Mouse (Mus musculus) urinary bladder, postnatal 25 days (tissue): Measurements from ENCODE around the gene Zfp692.
A peak's percentile ranks its signal among the peaks of the same experiment; 100 is the strongest.
"Not testable (repeated sequence)": the region's sequence is repeated elsewhere in the genome, so short reads cannot be mapped to it uniquely, and the experiment has no call there.

Experiments
- DNase-seq: peaks from one replicate; pipeline ENCODE4 v3.0.0; 2022; ENCODE audit warnings: low spot score

Gene Zfp692

GRCm38 (mm10) chr11:58306860-58307308 lies at the start of gene Zfp692:
Gene Zfp692 (plus strand): TSS chr11:58307069.
- peak; percentile 88 for DNase-seq

GRCm38 (mm10) chr11:58257816-58258215 lies 49.1 kb upstream of the Zfp692 start:
- DNase-seq: no peak

DNA sequence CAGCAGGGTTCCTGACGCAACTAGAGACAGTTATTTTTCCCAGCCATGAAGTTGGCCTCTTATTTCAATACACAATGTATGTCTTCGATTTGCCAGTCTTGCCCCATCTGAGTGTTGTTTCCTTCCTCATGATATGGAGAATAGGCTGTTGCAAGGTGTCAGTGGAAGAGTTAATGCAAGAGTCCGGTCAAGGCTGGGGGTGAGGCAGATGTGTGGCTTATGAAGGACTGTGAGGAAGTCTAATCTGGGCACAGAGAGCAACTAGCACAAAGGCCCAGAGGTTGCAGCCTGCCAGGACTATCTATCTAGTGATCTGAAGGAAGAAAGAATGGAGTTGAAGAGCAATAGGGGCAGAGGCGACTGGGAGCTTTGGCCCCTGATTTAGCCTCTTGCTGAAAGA lies 46.7 kb upstream of the Zfp692 start:
- no peak for DNase-seq

DNA sequence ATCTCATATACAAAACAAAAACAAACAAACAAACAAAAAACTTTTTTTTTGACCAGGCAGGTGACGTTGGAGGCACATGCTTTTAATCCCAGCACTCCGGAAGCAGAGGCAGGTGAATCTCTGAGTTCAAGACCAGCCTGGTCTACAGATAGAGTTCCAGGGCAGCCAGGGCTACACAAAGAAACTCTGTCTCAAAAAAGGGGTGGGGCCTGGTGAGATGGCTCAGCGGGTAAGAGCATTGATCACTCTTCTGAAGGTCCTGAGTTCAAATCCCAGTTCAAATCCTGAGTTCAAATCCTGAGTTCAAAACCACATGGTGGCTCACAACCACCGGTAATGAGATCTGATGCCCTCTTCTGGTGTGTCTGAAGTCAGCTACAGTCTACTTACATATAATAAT lies 45.0 kb upstream of the Zfp692 start:
- DNase-seq: no peak

- no peak for DNase-seq
These were observed 44.5 kb upstream of the Zfp692 start for GRCm38 (mm10) chr11:58262336-58262735.

DNA sequence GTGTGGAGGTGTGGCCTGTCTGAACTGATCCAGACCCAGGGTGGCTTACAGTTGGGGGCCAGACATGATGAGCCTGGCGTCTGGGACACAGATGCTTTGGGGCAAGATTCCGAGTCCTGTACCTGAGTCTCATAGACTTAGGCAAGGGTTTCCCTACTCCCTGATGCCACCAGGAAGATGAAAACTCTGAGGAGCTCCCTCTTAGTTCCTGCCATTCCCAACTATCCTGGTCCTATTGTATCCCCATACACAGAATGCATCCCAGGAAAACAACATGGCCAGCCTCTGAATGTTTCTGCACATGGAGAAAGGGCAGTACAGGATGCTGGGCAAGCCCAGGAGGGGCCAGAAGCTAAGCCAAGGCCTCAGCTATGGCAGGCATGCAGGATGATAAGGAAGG lies 43.4 kb upstream of the Zfp692 start:
- no peak for DNase-seq

DNA sequence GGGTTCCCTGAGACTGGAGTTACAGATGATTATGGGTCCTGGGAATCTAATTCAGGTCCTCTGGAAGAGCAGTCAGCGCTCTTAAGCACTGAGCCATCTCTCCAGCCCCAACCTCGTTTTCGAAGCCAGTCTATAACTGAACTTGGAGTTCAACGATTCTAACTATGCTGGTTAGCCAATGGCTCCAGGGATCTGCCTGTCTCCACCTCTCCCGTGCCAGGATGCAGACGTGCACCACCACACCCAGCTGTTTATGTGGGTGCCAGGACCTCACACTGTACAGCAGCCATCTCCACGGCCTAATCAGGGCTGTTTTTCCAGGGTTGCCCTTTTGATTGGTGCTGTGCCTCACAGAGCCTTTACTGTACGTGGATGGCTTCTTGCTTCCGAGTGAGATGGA lies 42.3 kb upstream of the Zfp692 start:
- DNase-seq: no peak

DNA sequence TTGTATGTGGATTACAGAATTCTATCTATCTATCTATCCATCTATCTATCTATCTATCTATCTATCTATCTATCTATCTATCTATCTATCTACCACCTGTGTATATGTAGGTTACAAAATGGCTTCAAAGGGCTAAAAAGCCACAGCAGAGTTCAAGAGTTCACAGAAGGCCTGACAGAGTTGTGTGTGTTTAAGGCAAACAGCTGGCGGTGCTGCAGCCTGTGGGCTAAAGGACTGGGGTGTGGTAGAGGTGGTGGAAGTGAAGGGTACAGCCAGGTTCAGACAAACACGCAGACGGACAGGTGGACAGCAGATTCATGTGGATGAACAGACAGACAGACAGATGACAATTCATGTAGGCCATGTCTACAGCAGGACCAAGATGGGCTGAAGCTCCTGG lies 38.6 kb upstream of the Zfp692 start:
- DNase-seq: no peak

DNA sequence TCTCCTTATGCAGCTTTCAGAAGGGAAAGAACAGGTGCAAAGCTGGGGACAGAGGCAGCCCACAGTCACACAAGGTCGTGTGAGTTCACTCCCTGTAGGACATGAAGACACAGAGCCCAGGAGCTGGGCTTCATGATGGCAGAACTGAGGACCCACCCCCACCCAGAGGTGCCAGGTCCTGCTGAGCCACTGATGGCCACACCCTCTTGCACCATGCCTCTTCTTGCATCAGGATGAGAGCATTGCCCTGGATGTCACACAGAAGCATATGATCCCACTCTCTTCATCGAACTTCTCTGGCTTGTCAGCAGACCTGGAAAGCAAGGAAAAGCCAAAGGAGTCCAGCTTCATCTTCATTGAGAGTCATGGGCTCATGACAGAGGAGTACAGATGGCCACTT lies 32.3 kb upstream of the Zfp692 start, which contains the start of gene 4930438A08Rik:
Gene 4930438A08Rik, plus strand, starts transcription at position 228 of the 400 bp plus-strand sequence.
- DNase-seq: no peak

DNA sequence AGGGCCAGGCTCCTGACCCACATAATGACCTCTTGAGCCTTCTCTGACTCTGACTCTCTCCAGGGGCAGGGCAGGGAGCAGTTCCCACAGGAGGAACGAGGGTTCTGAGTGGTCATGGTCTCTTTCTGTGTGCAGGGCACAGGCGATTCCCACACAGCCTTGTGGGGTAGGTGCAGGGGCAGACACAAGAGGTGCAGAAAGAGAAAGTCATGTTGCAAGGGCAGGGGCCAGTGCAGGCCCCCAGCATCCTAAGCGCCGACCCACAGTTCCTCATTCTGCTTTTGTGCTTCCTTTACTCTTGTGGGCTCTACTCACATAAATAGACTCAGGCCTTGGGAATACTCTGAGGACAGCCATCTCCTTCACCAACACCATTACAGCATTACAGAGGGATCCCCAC lies 31.1 kb upstream of the Zfp692 start:
- DNase-seq: no peak

GRCm38 (mm10) chr11:58281970-58282496 lies 24.8 kb upstream of the Zfp692 start:
- no peak for DNase-seq

DNA sequence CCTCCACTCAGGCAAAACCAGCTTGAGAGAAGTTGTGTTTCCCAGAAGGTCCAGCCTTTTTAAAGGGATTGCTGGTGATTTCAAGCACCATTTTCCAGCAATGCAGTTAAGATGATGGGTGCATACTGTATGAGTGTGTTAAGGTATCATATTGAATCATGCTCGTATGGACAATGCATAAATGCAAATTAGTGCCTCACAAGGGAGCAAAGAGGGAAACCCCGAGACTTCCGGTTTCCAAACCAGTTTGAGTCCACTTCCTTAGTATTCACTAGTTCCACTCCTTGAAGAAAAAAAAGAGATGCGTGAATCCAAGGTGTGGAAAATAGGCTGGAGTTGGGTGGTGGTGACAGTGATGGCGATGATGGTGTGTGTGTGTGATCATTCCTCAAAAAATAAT lies 24.4 kb upstream of the Zfp692 start:
- no peak for DNase-seq

GRCm38 (mm10) chr11:58289992-58290682 lies 16.7 kb upstream of the Zfp692 start:
- DNase-seq: no peak

GRCm38 (mm10) chr11:58290812-58291211 lies 16.1 kb upstream of the Zfp692 start:
- DNase-seq: no peak

GRCm38 (mm10) chr11:58292791-58293190 lies 14.1 kb upstream of the Zfp692 start:
- no peak for DNase-seq

- DNase-seq: no peak
These were observed 9.5 kb upstream of the Zfp692 start for GRCm38 (mm10) chr11:58297396-58297795.

DNA sequence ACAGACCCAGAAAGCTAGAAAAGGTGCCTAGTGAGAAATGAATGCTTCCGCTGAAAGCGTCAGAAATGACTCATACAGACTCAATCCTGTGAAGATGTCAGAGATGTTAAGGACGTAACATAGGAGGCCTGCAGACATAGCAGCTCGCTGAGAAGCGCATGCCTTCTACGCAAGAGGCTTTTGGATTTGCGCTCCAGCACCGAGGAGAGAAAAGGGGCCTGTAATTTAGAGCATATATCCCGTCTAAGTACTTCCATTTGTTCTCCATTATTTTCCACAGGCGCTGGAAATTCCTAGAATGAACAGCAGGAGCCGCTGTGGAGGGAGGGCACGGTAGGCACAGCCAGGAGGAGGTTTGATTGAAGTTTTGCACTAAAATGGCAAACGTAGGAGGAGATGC lies 5.8 kb upstream of the Zfp692 start:
- peak; percentile 63 for DNase-seq

DNA sequence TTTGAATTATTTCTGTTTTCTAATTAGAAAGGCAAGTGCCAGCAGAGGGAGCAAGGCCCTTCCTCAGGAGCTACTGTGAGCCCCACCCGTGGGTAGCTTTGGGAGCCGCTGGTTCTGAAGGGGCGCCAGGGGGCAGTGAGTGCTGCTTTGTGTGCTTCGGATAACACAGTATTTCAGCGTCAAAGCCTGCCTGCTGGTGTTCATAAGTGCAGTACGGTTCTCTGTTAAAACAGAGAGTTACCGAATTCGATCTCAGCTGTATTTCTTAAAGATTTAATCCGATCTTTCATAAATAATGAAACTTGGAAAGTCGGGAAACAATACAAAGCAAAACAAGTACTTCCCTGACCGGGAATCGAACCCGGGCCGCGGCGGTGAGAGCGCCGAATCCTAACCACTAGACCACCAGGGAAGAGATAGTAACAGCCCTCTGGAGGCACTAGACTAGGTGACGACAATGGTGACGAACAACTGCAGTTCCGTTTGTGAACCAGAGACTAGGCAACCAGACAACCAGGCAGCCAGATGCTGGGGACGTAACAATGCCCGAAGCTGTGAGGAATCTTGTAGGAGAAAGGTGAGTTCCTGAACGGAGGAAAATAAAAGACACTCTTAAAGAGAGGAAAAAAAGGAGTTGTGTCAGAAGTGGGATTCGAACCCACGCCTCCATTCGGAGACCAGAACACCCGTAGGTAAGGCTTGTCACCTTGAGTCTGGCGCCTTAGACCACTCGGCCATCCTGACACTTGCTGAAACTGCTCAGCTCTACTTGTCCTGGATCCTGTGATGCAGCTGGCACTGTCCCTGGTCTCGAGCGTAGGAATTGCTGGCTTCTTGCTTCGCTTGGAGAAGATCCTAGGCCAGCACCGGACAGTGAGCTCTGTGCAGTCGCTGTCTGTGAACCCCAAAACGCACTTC lies 4.8 kb upstream of the Zfp692 start:
- DNase-seq: peak; percentile 98

GRCm38 (mm10) chr11:58302774-58303445 lies 4.0 kb upstream of the Zfp692 start:
- DNase-seq: no peak

DNA sequence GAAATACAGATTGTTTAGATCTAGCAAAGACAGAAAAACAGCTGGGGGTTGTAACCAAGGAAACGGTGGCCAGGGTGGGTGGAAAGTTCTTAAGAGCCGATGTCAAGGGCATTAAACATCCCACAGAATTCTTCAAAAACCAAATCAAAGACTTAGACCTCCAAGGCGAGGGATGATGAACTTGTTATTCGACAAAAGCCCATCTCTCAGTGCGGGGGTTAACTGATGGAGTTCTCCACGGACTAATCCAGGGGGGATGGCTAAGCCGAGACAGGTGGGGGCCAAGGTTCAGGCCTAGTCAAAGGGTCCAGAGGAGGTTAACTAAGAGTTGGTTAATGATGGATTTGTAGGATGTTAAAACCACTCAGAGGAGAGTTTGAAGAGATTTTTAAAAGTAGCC lies 3.3 kb upstream of the Zfp692 start:
- no peak for DNase-seq

GRCm38 (mm10) chr11:58305299-58305698 lies 1.6 kb upstream of the Zfp692 start:
- not testable (repeated sequence) for DNase-seq

DNA sequence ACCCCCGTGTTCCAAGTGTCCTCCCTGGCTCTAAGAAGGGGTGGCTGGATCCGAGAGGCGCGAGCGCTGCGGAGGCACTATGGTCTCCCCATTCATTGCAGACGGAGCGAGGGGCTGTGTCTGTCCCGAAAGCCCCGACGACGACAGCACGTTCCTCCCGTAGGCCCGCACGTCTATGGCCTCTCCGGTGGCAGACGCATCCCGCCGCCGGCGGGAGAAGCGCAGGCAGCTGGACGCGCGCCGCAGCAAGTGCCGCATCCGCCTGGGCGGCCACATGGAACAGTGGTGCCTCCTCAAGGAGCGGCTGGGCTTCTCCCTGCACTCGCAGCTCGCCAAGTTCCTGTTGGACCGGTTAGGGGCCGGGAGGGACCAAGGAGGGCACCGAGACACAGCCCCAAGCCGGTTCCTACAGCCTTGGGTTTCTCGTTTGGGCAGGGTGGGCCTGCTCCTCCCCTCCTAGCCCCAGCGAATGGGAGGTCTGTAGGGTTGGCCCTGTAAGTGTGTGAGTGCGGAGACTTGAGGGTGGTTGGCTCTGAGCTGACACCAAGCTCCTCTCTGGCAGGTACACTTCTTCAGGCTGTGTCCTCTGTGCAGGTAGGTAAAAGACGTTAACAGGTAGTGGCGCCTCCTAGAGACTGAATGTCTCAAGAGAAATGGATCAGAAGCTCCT lies 677 bp downstream of the Zfp692 start:
- DNase-seq: peak; percentile 70
